Mouse (Mus musculus): ENCODE results near the gene Prx. TPM values are rescaled to one million over a fixed set of nuclear protein-coding genes. Genes with fewer than 3 reads are reported as not detected.

The Prx gene
- polyA plus RNA-seq (2016; fragmentation: Nextera tagmentation; extraction: Ambion mirVana) = 5.6 and 6.2 TPM in 2 replicates

DNA sequence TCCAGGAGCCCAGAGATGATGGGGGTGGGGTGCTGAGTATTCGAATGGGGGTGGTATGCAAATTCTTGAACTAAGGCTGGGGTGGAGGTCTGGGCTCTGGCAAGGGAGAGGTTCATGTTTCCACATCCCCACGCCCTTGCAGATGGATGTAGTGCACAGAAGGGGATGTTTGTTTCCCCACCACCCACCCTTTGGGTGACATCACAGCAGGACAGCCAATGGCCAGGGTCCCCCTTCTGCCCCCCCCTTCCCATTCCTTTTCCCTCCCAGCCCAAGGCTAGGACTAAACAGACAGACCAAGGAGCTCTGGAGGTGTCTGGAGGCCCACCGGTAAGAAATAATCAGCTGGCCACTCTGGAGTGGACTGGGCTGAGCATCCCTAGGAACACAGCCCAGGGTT, at the start of gene Prx:
Gene Prx, plus strand, starts transcription at position 289 of the 400 bp plus-strand sequence.
- no peak within 1 kb of the TSS for H3K9ac ChIP-seq
- WGBS = 24% methylated on average over 3 of the region's 3 CpGs
- H3K4me2 ChIP-seq (replicated peaks) = no peak within 1 kb of the TSS
- no peak for ATAC-seq (ENCODE audit: insufficient number of reproducible peaks, insufficient read depth, low FRiP score, low TSS enrichment)
- no peaks in the 10 kb centered on the region for H3K36me3 ChIP-seq
- H3K27me3 ChIP-seq = no peaks in the 10 kb centered on the region
- H3K9me3 ChIP-seq = no peaks in the 10 kb centered on the region
- no peak within 1 kb of the TSS for H3K27ac ChIP-seq
- H3K4me3 ChIP-seq = no peak within 1 kb of the TSS
- H3K4me1 ChIP-seq = peaks cover 3% of the 10 kb centered on the region; the same call in 1 of the 2 replicates

DNA sequence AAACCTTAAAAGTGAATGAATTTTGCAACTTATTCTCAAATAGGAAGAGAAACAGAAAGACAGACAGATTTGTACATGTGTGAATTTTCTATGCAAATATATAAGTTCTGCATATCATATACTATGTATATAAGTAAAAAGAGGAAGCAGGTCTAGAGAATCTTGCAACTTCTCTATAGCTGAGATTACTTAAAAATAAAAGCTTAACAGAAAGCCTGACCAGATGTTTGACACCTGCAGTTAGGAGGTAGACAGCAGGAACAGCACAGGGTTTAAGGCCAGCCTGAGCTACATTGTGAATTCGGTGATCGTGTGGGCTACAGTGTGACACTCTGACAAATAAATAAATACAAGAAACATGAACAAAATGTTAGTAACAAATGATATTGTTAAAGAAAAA, 47.8 kb upstream of the Prx start:
- peaks cover 11% of the 10 kb centered on the region for H3K27me3 ChIP-seq
- no peak for ATAC-seq (ENCODE audit: insufficient number of reproducible peaks, insufficient read depth, low FRiP score, low TSS enrichment)
- no peaks in the 10 kb centered on the region for H3K9me3 ChIP-seq

DNA sequence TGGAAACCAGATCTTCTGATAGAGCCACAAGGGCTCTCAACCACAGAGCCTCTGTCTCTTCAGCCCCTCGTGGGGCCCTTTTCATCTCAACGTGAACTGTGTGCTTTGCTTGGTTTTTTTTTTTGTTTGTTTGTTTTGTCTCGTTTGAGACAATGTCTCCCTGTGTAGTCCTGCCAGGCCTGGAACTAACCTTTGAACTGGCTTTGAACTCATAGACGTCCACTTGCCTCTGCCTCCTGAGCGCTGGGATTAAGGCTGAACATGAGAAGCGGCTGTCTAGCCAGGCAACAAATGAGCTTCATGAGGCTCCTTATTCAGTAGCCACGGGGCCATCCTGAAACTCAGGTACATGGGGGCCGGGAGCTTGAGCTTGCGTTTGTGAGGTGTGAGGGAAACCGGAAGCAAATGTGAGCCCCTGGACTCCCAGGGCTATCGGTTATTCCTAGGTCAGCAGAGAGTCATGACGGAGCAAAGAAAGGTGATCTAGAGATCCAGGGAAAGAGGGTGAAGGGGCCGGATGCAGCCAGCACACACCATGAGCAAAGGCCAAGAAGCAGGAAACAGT, 46.8 kb upstream of the Prx start:
- Histone ChIP-seq H3K9ac (no peak overlapping the region), H3K27ac (no peak overlapping the region), H3K4me3 (no peak overlapping the region), H3K9me3 (no peaks in the 10 kb centered on the region), H3K4me2 (replicated peaks) (no peak overlapping the region), H3K36me3 (no peaks in the 10 kb centered on the region), H3K27me3 (peaks cover 2% of the 10 kb centered on the region; the same call in 1 of the 2 replicates), H3K4me1 (0 out of 2 replicates have a peak, but pooled peaks cover under 1% of the 10 kb centered on the region)
- 46% methylated on average over 13 of the region's 13 CpGs for WGBS
- ATAC-seq (ENCODE audit: insufficient number of reproducible peaks, insufficient read depth, low FRiP score, low TSS enrichment) = no peak

More for the DNA sequence above, 47.8 kb upstream of the Prx start:
- Histone ChIP-seq H3K4me3 (no peak overlapping the region), H3K36me3 (no peaks in the 10 kb centered on the region), H3K27ac (no peak overlapping the region), H3K9ac (no peak overlapping the region), H3K4me2 (replicated peaks) (no peak overlapping the region), H3K4me1 (peaks cover 10% of the 10 kb centered on the region; the same call in 1 of the 2 replicates)
- 93% methylated on average over 2 of the region's 2 CpGs for WGBS

DNA sequence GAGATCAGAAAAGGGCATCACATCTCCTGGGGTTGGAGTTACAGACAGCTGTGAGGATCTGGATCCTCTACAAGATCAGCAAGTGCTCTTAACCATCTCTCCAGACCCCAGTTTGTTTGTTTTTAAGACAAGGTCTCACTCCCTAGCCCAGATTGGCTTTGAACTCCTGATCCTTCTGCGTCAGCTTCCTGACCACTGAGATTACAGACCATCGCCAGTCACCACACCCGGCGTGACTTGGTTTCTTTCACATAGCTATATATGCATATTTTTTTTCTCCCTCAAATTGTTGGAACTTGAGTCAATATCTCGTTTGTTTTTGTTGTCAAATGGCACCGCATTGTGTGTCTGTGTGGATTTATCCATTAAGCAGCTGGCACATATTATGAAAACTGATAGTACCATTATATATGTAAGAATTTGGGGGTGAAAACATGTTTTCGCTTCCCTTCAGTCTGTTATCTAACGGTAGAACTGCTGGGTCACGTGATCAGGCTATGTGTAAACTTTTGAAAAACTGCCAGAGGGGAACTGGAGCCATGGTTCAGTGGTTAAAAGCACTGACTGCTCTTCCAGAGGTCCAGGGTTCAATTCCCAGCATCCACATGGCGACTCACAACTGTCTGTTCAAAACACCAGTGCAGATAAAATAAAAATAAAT, 44.5 kb upstream of the Prx start:
- 69% methylated on average over 10 of the region's 10 CpGs for WGBS
- Histone ChIP-seq H3K4me1 (no peaks in the 10 kb centered on the region), H3K27me3 (no peaks in the 10 kb centered on the region), H3K4me2 (replicated peaks) (no peak overlapping the region), H3K4me3 (no peak overlapping the region), H3K27ac (no peak overlapping the region), H3K9me3 (no peaks in the 10 kb centered on the region), H3K9ac (no peak overlapping the region), H3K36me3 (no peaks in the 10 kb centered on the region)
- no peak for ATAC-seq (ENCODE audit: insufficient number of reproducible peaks, insufficient read depth, low FRiP score, low TSS enrichment)

DNA sequence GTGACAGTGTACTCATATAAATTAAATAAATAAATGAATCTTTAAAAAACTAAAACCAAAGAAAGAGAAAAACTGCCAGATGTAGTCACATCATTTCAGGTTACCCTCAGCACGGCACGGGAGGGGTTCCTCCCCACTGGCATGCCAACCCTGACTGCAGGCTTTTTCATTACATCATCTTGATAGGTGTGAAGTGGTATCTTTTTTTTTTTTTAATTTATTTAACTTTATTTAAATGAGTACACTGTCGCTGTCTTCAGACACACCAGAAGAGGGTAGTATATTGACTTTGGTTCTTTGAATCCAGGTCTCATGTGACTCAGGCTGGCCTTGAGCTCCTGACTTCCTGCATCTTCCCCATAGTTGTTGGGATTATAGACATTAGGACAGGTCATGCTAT, 43.9 kb upstream of the Prx start:
- H3K9me3 ChIP-seq = no peaks in the 10 kb centered on the region
- no peak overlapping the region for H3K27ac ChIP-seq
- no peaks in the 10 kb centered on the region for H3K4me1 ChIP-seq
- H3K9ac ChIP-seq = no peak overlapping the region
- no peaks in the 10 kb centered on the region for H3K27me3 ChIP-seq
- no peak for ATAC-seq (ENCODE audit: insufficient number of reproducible peaks, insufficient read depth, low FRiP score, low TSS enrichment)
- 97% methylated on average over 3 of the region's 3 CpGs for WGBS
- no peak overlapping the region for H3K4me3 ChIP-seq
- H3K4me2 ChIP-seq (replicated peaks) = no peak overlapping the region
- H3K36me3 ChIP-seq = no peaks in the 10 kb centered on the region

DNA sequence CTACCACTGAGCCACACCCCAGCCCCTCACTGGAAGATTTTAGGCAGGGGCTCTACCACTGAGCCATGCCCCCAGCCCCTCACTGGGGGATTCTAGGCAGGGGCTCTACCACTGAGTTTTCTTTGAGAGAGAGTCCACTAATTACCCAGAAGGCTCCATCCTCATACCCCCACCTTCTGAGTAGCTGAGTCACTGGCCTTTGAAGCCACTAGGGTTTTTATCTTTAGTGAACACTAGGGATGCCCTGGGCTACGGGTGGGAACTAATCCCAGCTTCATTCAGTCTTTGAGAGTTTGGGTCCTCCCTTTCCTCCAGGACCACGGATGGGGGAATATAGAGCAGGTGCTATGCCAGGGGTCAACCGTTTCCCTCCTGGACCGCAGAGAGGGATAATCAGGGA, 40.5 kb upstream of the Prx start:
- no peak overlapping the region for H3K4me2 ChIP-seq (replicated peaks)
- no peak overlapping the region for H3K9ac ChIP-seq
- no peak overlapping the region for H3K27ac ChIP-seq
- no peaks in the 10 kb centered on the region for H3K36me3 ChIP-seq
- no peaks in the 10 kb centered on the region for H3K9me3 ChIP-seq
- no peak for ATAC-seq (ENCODE audit: insufficient number of reproducible peaks, insufficient read depth, low FRiP score, low TSS enrichment)
- WGBS = 92% methylated on average over 4 of the region's 4 CpGs
- no peak overlapping the region for H3K4me3 ChIP-seq
- H3K27me3 ChIP-seq = no peaks in the 10 kb centered on the region
- H3K4me1 ChIP-seq = no peaks in the 10 kb centered on the region

DNA sequence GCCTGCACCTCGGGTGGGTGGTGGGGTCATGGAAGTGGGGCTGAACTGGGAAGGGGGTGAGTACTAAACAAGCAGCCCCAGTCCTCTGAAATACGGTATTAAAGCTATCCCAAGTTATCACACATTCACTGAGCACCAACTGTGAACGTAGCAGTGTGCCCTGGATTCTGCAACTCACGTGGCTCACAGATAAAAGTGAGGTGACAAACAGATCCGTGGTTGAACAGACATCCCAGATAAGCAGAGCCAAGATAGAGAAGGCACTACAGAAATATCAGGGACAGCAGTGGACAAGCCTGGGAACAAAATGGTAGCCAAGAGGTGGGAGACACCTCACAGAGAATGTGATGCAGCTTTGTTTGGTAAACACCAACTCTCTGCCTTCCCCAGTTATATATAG, 39.5 kb upstream of the Prx start:
- no peak overlapping the region for H3K4me3 ChIP-seq
- no peak overlapping the region for H3K27ac ChIP-seq
- no peak for ATAC-seq (ENCODE audit: insufficient number of reproducible peaks, insufficient read depth, low FRiP score, low TSS enrichment)
- no peaks in the 10 kb centered on the region for H3K4me1 ChIP-seq
- H3K9ac ChIP-seq = no peak overlapping the region
- no peaks in the 10 kb centered on the region for H3K9me3 ChIP-seq
- H3K36me3 ChIP-seq = no peaks in the 10 kb centered on the region
- H3K4me2 ChIP-seq (replicated peaks) = no peak overlapping the region
- no peaks in the 10 kb centered on the region for H3K27me3 ChIP-seq
- 92% methylated on average over 5 of the region's 5 CpGs for WGBS

DNA sequence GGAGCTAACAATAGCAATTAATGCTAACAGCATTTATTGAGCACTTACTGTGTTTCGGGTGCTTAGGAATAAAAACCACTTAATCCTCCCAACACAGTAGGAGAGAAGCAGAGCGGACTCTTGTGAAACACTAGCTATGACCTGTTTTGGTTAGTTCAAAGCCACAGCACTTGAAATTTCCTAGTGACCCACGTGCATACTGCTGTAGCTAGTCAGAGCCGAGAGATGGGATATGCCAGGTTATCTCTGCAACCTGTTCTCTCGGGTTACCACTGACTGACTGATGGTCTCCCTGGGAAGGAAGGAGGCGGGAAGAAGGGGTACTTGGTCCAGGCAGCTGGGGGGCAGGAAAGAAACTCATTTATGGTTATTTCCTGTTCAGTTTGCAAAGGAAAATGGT, 38.6 kb upstream of the Prx start:
- no peak for ATAC-seq (ENCODE audit: insufficient number of reproducible peaks, insufficient read depth, low FRiP score, low TSS enrichment)
- WGBS = 83% methylated on average over 6 of the region's 6 CpGs
- H3K4me2 ChIP-seq (replicated peaks) = no peak overlapping the region
- no peaks in the 10 kb centered on the region for H3K9me3 ChIP-seq
- no peak overlapping the region for H3K27ac ChIP-seq
- H3K36me3 ChIP-seq = no peaks in the 10 kb centered on the region
- no peak overlapping the region for H3K9ac ChIP-seq
- H3K4me3 ChIP-seq = no peak overlapping the region
- no peaks in the 10 kb centered on the region for H3K4me1 ChIP-seq
- no peaks in the 10 kb centered on the region for H3K27me3 ChIP-seq

DNA sequence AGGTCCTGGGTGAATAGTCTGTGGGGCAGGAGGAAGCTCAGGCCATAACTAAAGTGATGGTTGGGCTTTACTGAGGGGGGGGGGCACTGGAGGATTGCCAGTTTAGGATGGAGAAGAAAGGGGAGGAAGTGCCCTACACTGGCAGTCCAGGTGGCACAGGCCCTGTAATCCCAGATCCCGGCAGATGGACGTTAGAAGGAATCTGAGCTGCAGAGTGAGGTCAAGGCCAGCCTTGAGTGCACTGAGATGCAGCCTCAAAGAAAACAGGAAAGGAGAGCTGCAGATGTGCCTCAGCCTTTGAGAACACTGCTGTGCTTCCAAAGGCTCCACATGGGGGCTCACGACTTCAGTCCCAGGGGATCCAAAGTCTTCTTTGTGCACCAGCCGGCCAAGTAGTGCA, 31.5 kb upstream of the Prx start:
- Histone ChIP-seq H3K4me1 (0 out of 2 replicates have a peak, but pooled peaks cover 3% of the 10 kb centered on the region), H3K9ac (no peak overlapping the region), H3K4me2 (replicated peaks) (no peak overlapping the region), H3K27me3 (no peaks in the 10 kb centered on the region), H3K4me3 (no peak overlapping the region), H3K9me3 (no peaks in the 10 kb centered on the region), H3K36me3 (no peaks in the 10 kb centered on the region), H3K27ac (no peak overlapping the region)
- WGBS = 40% methylated on average over 4 of the region's 4 CpGs
- ATAC-seq (ENCODE audit: insufficient number of reproducible peaks, insufficient read depth, low FRiP score, low TSS enrichment) = no peak

DNA sequence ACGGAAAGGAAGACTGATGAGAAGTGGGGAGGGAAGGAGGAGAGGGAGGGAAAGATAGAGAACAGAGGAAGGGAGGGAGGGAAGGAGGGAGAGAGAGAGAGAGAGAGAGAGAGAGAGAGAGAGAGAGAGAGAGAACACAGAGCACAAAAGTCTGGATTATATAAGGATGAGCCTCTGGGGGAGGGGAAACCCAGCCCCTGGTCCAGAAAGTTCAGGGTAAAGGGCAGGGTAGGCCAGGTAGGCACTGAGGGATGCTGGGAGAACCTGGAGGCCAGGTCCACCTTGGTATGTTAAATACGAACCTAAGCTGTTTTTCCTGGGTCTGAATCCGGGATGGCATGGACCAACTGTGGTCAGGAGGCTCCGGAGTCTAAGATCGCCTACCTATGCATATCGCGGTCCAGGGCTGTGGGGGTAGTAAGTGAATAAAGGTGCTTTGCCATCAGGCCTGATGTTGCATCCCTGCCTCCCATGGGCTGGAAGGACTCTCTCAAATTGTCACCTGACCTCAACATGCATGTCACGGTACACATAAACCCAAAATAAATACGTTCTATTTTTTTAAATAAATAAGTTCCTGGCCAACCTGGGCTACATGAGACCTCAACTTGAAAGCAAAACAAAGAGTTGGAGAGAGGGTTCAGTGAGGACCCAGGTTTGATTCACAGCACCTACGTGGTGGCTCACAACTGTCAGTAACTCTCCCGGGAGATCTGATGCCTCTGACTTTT, 27.6 kb upstream of the Prx start:
- Histone ChIP-seq H3K9ac (no peak overlapping the region), H3K4me2 (replicated peaks) (no peak overlapping the region), H3K27me3 (no peaks in the 10 kb centered on the region), H3K4me1 (0 out of 2 replicates have a peak, but pooled peaks cover 9% of the 10 kb centered on the region), H3K27ac (no peak overlapping the region), H3K36me3 (peaks cover 7% of the 10 kb centered on the region), H3K9me3 (no peaks in the 10 kb centered on the region), H3K4me3 (no peak overlapping the region)
- WGBS = 89% methylated on average over 11 of the region's 11 CpGs
- no peak for ATAC-seq (ENCODE audit: insufficient number of reproducible peaks, insufficient read depth, low FRiP score, low TSS enrichment)

DNA sequence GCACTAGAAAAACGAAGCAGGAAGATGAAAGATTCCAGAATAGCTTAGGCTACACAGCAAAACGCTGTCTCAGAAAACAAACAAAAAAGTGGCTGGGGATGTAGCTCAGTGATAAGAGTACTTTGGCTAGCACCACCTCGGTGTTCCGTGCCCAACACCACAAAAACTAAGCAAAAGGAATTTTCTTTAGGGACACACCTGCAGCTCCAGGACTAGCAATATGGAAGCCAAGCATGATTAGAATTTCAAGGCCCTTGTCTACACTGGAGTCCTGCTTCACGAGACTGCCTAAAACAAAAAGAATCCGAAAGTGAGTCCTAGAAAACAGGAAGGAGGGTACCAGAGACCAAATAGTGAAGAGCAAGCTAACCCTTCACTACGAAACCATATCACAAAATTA, 26.5 kb upstream of the Prx start:
- peak overlapping the region; percentile 55 for H3K4me3 ChIP-seq
- H3K4me2 ChIP-seq (replicated peaks) = peak overlapping the region; percentile 57
- peaks cover 14% of the 10 kb centered on the region for H3K36me3 ChIP-seq
- H3K27me3 ChIP-seq = no peaks in the 10 kb centered on the region
- no peak for ATAC-seq (ENCODE audit: insufficient number of reproducible peaks, insufficient read depth, low FRiP score, low TSS enrichment)
- 0 out of 2 replicates have a peak, but pooled peaks cover 9% of the 10 kb centered on the region for H3K4me1 ChIP-seq
- H3K9me3 ChIP-seq = no peaks in the 10 kb centered on the region
- H3K27ac ChIP-seq = peak overlapping the region; percentile 76
- WGBS = 41% methylated on average over 7 of the region's 7 CpGs
- H3K9ac ChIP-seq = 0 out of 2 replicates have a peak overlapping the region, but pooled peaks have one; percentile 24

Measured in embryonic facial prominence, embryonic 12.5 days (tissue).